Mouse (Mus musculus) embryonic facial prominence, embryonic 11.5 days (tissue): ENCODE measurements at regions not wholly inside any gene's neighbourhood (a gene's known extent, or its start where the extent isn't known, plus 50 kb on each side); places are given as distances from the start of the nearest gene placed in this dataset.
A peak's percentile ranks its signal among the peaks of the same experiment; 100 is the strongest.
"Not testable (repeated sequence)": the region's sequence is repeated elsewhere in the genome, so short reads cannot be mapped to it uniquely, and the experiment has no call there.

ENCODE experiments used
- ATAC-seq: fragments of 200-750 bp; cut with Nextera tagmentation; replicated peaks from 2 replicates; pipeline ENCODE4 v1.8.0; 2017; ENCODE audit warnings: low read depth; ENCODE audit not compliant: insufficient number of reproducible peaks, low FRiP score, low TSS enrichment
- DNase-seq: peaks from one replicate; pipeline ENCODE4 v3.0.0-alpha.2; 2015; ENCODE audit warnings: low spot score
- H3K27ac ChIP-seq: fragments of 300-500 bp; sonication (generic); replicated peaks from 2 replicates; pipeline ENCODE4 v1.5.1; 2014; ENCODE audit warnings: mild to moderate bottlenecking, low read depth, low read length, control low read depth
- H3K27me3 ChIP-seq: fragments of 300-500 bp; sonication (generic); 2 replicates; pipeline ENCODE4 v1.6.1; 2014; ENCODE audit warnings: mild to moderate bottlenecking, low read length, moderate library complexity, mixed read lengths; ENCODE audit not compliant: control insufficient read depth, insufficient read depth
- H3K36me3 ChIP-seq: fragments of 300-500 bp; sonication (generic); replicated peaks from 2 replicates; pipeline ENCODE4 v1.6.1; 2014; ENCODE audit warnings: low read depth, mild to moderate bottlenecking, low read length, moderate library complexity, mixed read lengths; ENCODE audit not compliant: control insufficient read depth, insufficient read depth
- H3K4me1 ChIP-seq: fragments of 300-500 bp; sonication (generic); 2 replicates; pipeline ENCODE4 v1.6.1; 2014; ENCODE audit warnings: low read length, mixed read lengths; ENCODE audit not compliant: control insufficient read depth, insufficient read depth
- H3K4me2 ChIP-seq: fragments of 300-500 bp; sonication (generic); 2 replicates; pipeline ENCODE4 v1.6.1; 2014; ENCODE audit warnings: low read depth, mild to moderate bottlenecking, control low read depth, low read length, moderate library complexity
- H3K4me3 ChIP-seq: fragments of 300-500 bp; sonication (generic); 2 replicates; pipeline ENCODE4 v1.5.1; 2014; ENCODE audit warnings: low read depth, low read length, control low read depth
- H3K9ac ChIP-seq: fragments of 300-500 bp; sonication (generic); replicated peaks from 2 replicates; pipeline ENCODE4 v1.6.1; 2014; ENCODE audit warnings: mild to moderate bottlenecking, control low read depth, low read length
- H3K9me3 ChIP-seq: fragments of 300-500 bp; sonication (generic); replicated peaks from 2 replicates; pipeline ENCODE4 v1.6.1; 2016; ENCODE audit warnings: mild to moderate bottlenecking, low read length, inconsistent platforms, mixed read lengths; ENCODE audit not compliant: control insufficient read depth
- WGBS: fragments of 180-500 bp; shearing (Covaris S2); extraction: QIAGEN DNeasy Blood & Tissue Kit; methylation state at CpG from one replicate; pipeline ENCODE4 v1.1.7; 2014; 5-methylcytosine and 5-hydroxymethylcytosine counted together

- H3K9me3 ChIP-seq, H3K4me1 ChIP-seq, H3K4me3 ChIP-seq, ATAC-seq, H3K36me3 ChIP-seq, H3K9ac ChIP-seq, H3K27ac ChIP-seq, H3K4me2 ChIP-seq, H3K27me3 ChIP-seq: not testable (repeated sequence)
- peak; percentile 25 for DNase-seq
- 43% methylated on average over 3 of the region's 3 CpGs for WGBS
Measured at GRCm38 (mm10) chr13:3216070-3216469, 321.8 kb upstream of the Gdi2 start.

GRCm38 (mm10) chr13:3221005-3221621, 316.8 kb upstream of the Gdi2 start:
- ATAC-seq, result not testable (repeated sequence)
- 68% methylated on average over 10 of the region's 10 CpGs for WGBS

GRCm38 (mm10) chr13:3221622-3222021, 316.2 kb upstream of the Gdi2 start:
- DNase-seq (no peak), ATAC-seq (no peak)
- Histone ChIP-seq H3K9me3 (no peaks in the 10 kb centered on the region), H3K4me2 (no peak overlapping the region), H3K36me3 (no peaks in the 10 kb centered on the region), H3K4me3 (no peak overlapping the region), H3K27ac (no peak overlapping the region), H3K9ac (no peak overlapping the region), H3K4me1 (no peaks in the 10 kb centered on the region), H3K27me3 (no peaks in the 10 kb centered on the region)
- WGBS, result 63% methylated on average over 16 of the region's 16 CpGs

More at GRCm38 (mm10) chr13:3221005-3221621, 316.8 kb upstream of the Gdi2 start:
- H3K4me1 ChIP-seq, H3K4me3 ChIP-seq, H3K27ac ChIP-seq, DNase-seq, H3K4me2 ChIP-seq, H3K9me3 ChIP-seq, H3K36me3 ChIP-seq, H3K27me3 ChIP-seq, H3K9ac ChIP-seq: not testable (repeated sequence)

GRCm38 (mm10) chr13:3258379-3258778, 279.5 kb upstream of the Gdi2 start:
- 70% methylated on average over 1 of the region's 1 CpGs for WGBS
- H3K4me2 ChIP-seq, result no peak overlapping the region
- H3K36me3 ChIP-seq, result no peaks in the 10 kb centered on the region
- H3K4me3 ChIP-seq, result no peak overlapping the region
- H3K9ac ChIP-seq, result no peak overlapping the region
- DNase-seq (no peak), ATAC-seq (no peak)
- no peak overlapping the region for H3K27ac ChIP-seq
- no peaks in the 10 kb centered on the region for H3K9me3 ChIP-seq
- H3K27me3 ChIP-seq, result no peaks in the 10 kb centered on the region
- no peaks in the 10 kb centered on the region for H3K4me1 ChIP-seq

GRCm38 (mm10) chr13:3276130-3276529, 261.7 kb upstream of the Gdi2 start:
- not testable (repeated sequence) for H3K9ac ChIP-seq, H3K4me3 ChIP-seq, H3K36me3 ChIP-seq, H3K27me3 ChIP-seq, H3K9me3 ChIP-seq, DNase-seq, H3K4me1 ChIP-seq, H3K27ac ChIP-seq, ATAC-seq, H3K4me2 ChIP-seq
- WGBS, result 58% methylated on average over 1 of the region's 1 CpGs
